Mouse (Mus musculus): ENCODE results near the gene Gldn. TPM values are rescaled to one million over a fixed set of nuclear protein-coding genes. Genes with fewer than 3 reads are reported as not detected.

Gene Gldn
- polyA plus RNA-seq, 1 experiment from 2014 or later, result 0.30 TPM

- Histone ChIP-seq H3K27me3 (no peaks in the 10 kb centered on the region), H3K36me3 (no peaks in the 10 kb centered on the region), H3K9me3 (replicated peaks) (no peaks in the 10 kb centered on the region), H3K27ac (no peak overlapping the region), H3K4me3 (no peak overlapping the region), H3K4me2 (replicated peaks) (no peak overlapping the region), H3K4me1 (peaks cover 2% of the 10 kb centered on the region; the same call in 1 of the 2 replicates), H3K9ac (no peak overlapping the region)
- WGBS, result 70% methylated on average over 1 of the region's 1 CpGs
- no peak for ATAC-seq (ENCODE audit: low FRiP score)
These were observed 21.9 kb downstream of the Gldn start for GRCm38 (mm10) chr9:54308209-54308608.

GRCm38 (mm10) chr9:54308751-54309358 lies 22.6 kb downstream of the Gldn start:
- no peak for ATAC-seq (ENCODE audit: low FRiP score)
- Histone ChIP-seq H3K4me1 (peaks cover 2% of the 10 kb centered on the region; the same call in 1 of the 2 replicates), H3K9me3 (replicated peaks) (no peaks in the 10 kb centered on the region), H3K36me3 (no peaks in the 10 kb centered on the region), H3K4me3 (no peak overlapping the region), H3K27me3 (no peaks in the 10 kb centered on the region), H3K4me2 (replicated peaks) (no peak overlapping the region), H3K27ac (no peak overlapping the region), H3K9ac (no peak overlapping the region)
- WGBS, result 42% methylated on average over 2 of the region's 2 CpGs

GRCm38 (mm10) chr9:54316363-54316762 lies 30.1 kb downstream of the Gldn start:
- H3K4me3 ChIP-seq, result no peak overlapping the region
- no peak overlapping the region for H3K27ac ChIP-seq
- no peaks in the 10 kb centered on the region for H3K4me1 ChIP-seq
- ATAC-seq (ENCODE audit: low FRiP score), result no peak
- no peaks in the 10 kb centered on the region for H3K36me3 ChIP-seq
- WGBS, result 76% methylated on average over 9 of the region's 9 CpGs
- no peak overlapping the region for H3K4me2 ChIP-seq (replicated peaks)
- no peaks in the 10 kb centered on the region for H3K9me3 ChIP-seq (replicated peaks)
- no peak overlapping the region for H3K9ac ChIP-seq
- H3K27me3 ChIP-seq, result no peaks in the 10 kb centered on the region

- WGBS, result 42% methylated on average over 8 of the region's 8 CpGs
These were observed 37.2 kb downstream of the Gldn start for GRCm38 (mm10) chr9:54323456-54323855.

GRCm38 (mm10) chr9:54329201-54329600 lies 42.9 kb downstream of the Gldn start:
- Histone ChIP-seq H3K9me3 (replicated peaks) (no peaks in the 10 kb centered on the region), H3K4me1 (0 out of 2 replicates have a peak, but pooled peaks cover 2% of the 10 kb centered on the region), H3K27me3 (no peaks in the 10 kb centered on the region), H3K4me2 (replicated peaks) (no peak overlapping the region), H3K9ac (no peak overlapping the region), H3K27ac (no peak overlapping the region), H3K36me3 (no peaks in the 10 kb centered on the region), H3K4me3 (no peak overlapping the region)
- WGBS, result 87% methylated on average over 7 of the region's 7 CpGs
- ATAC-seq (ENCODE audit: low FRiP score), result no peak

More at GRCm38 (mm10) chr9:54323456-54323855, 37.2 kb downstream of the Gldn start:
- H3K36me3 ChIP-seq, result no peaks in the 10 kb centered on the region
- 0 out of 2 replicates have a peak, but pooled peaks cover under 1% of the 10 kb centered on the region for H3K4me1 ChIP-seq
- no peak overlapping the region for H3K27ac ChIP-seq
- H3K4me3 ChIP-seq, result no peak overlapping the region
- no peak overlapping the region for H3K9ac ChIP-seq
- no peak for ATAC-seq (ENCODE audit: low FRiP score)
- H3K9me3 ChIP-seq (replicated peaks), result no peaks in the 10 kb centered on the region
- H3K27me3 ChIP-seq, result no peaks in the 10 kb centered on the region
- no peak overlapping the region for H3K4me2 ChIP-seq (replicated peaks)

GRCm38 (mm10) chr9:54335582-54335981 lies 49.3 kb downstream of the Gldn start:
- no peak overlapping the region for H3K4me3 ChIP-seq
- ATAC-seq (ENCODE audit: low FRiP score), result no peak; the same call in 1 of the 2 replicates
- H3K27me3 ChIP-seq, result no peaks in the 10 kb centered on the region
- no peak overlapping the region for H3K9ac ChIP-seq
- H3K4me1 ChIP-seq, result 0 out of 2 replicates have a peak, but pooled peaks cover 3% of the 10 kb centered on the region
- 31% methylated on average over 12 of the region's 12 CpGs for WGBS
- H3K4me2 ChIP-seq (replicated peaks), result no peak overlapping the region
- no peaks in the 10 kb centered on the region for H3K36me3 ChIP-seq
- no peak overlapping the region for H3K27ac ChIP-seq
- no peaks in the 10 kb centered on the region for H3K9me3 ChIP-seq (replicated peaks)

- H3K9ac ChIP-seq, result no peak overlapping the region
- WGBS, result 44% methylated on average over 6 of the region's 6 CpGs
- H3K4me2 ChIP-seq (replicated peaks), result no peak overlapping the region
- H3K36me3 ChIP-seq, result no peaks in the 10 kb centered on the region
- H3K27me3 ChIP-seq, result no peaks in the 10 kb centered on the region
- 0 out of 2 replicates have a peak, but pooled peaks cover 3% of the 10 kb centered on the region for H3K4me1 ChIP-seq
- no peak overlapping the region for H3K4me3 ChIP-seq
- no peaks in the 10 kb centered on the region for H3K9me3 ChIP-seq (replicated peaks)
- ATAC-seq (ENCODE audit: low FRiP score), result peak; percentile 48; the same call in 1 of the 2 replicates
- H3K27ac ChIP-seq, result no peak overlapping the region
These were observed 50.4 kb downstream of the Gldn start for GRCm38 (mm10) chr9:54336532-54337144.

- ATAC-seq (ENCODE audit: low FRiP score), result no peak
- no peaks in the 10 kb centered on the region for H3K9me3 ChIP-seq (replicated peaks)
- H3K4me1 ChIP-seq, result no peaks in the 10 kb centered on the region
- WGBS, result 77% methylated on average over 7 of the region's 7 CpGs
- H3K27me3 ChIP-seq, result no peaks in the 10 kb centered on the region
- no peak overlapping the region for H3K4me2 ChIP-seq (replicated peaks)
- H3K27ac ChIP-seq, result no peak overlapping the region
- H3K4me3 ChIP-seq, result no peak overlapping the region
- H3K9ac ChIP-seq, result no peak overlapping the region
- H3K36me3 ChIP-seq, result no peaks in the 10 kb centered on the region
These were observed 55.7 kb downstream of the Gldn start for GRCm38 (mm10) chr9:54342026-54342425.

- Histone ChIP-seq H3K4me3 (no peak overlapping the region), H3K4me2 (replicated peaks) (no peak overlapping the region), H3K27ac (no peak overlapping the region), H3K27me3 (no peaks in the 10 kb centered on the region), H3K9ac (no peak overlapping the region), H3K9me3 (replicated peaks) (no peaks in the 10 kb centered on the region), H3K4me1 (no peaks in the 10 kb centered on the region), H3K36me3 (no peaks in the 10 kb centered on the region)
- over 99% methylated on average over 8 of the region's 8 CpGs for WGBS
- no peak for ATAC-seq (ENCODE audit: low FRiP score)
These were observed 70.5 kb downstream of the Gldn start for GRCm38 (mm10) chr9:54356756-54357155.

Other genes with a start within 250 kb of the Gldn start
- 0.13 and 0.31 TPM in 2 replicates for gene Tnfaip8l3, start 218.1 kb upstream of the Gldn start, polyA plus RNA-seq (2016; fragmentation: Nextera tagmentation; extraction: Ambion mirVana)
- not detected in 2 replicates for gene Cyp19a1, start 18.4 kb upstream of the Gldn start, polyA plus RNA-seq (2016; fragmentation: Nextera tagmentation; extraction: Ambion mirVana)
- gene Dmxl2, start 215.1 kb downstream of the Gldn start, polyA plus RNA-seq (2016; fragmentation: Nextera tagmentation; extraction: Ambion mirVana), result 27.1 and 27.7 TPM in 2 replicates